Mouse (Mus musculus): ENCODE data around the gene Opcml. TPM values are rescaled to one million over a fixed set of nuclear protein-coding genes. Genes with fewer than 3 reads are reported as not detected.

Opcml gene
- polyA plus RNA-seq, 1 experiment from 2014 or later, result 9.4 TPM

DNA sequence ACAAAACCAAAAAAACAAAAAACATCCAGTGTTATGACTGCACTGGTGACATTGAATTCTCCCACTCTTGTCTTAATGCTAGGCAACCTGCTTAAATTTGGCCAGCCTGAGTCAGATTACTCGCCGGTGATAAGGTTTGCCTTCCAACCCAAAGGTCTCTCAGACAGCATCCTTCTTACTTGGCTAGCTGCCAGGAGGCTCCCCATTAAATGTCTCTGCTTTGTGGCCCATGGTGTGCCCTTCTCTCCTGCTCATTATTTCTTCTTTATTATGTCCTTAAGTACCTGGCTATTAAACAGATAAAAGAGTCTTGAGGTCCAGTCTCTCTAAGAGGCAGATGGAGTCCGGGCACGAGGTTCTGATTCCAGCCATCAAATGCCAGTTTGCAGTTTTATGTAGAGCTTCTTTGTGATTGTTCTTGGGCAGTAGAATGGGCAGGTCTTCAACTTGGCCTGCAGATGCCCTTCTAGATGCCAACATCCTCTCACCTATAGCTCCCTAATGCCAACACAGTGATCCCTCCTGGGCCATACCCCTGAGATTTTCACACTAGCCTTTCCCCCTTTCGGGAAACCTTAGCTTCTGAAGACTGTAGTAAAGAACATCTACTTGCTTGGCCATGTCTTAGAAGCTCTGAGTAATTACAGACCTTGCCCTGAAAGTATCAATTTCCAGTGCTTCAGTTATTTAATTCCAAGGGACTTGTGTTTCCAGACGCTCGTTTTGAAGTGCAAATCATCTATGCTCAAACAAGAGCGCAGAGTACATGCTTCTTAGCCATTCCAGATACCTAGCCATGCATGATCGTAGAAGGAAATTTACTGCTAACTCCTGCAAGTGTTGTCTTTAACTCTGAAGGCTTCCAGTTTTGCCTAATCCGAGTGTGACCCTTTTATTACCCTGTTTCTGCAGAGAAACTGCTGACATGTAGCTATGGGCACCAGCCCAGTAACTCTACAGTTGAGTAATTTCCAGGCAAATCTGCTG lies 986.2 kb downstream of the Opcml start:
- Histone ChIP-seq H3K4me1 (ENCODE audit: insufficient read depth) (no peaks in the 10 kb centered on the region), H3K9me3 (ENCODE audit: low read depth, low read length) (no peaks in the 10 kb centered on the region), H3K27me3 (ENCODE audit: insufficient read depth, low read length) (no peaks in the 10 kb centered on the region), H3K36me3 (ENCODE audit: insufficient read depth) (no peaks in the 10 kb centered on the region), H3K4me3 (ENCODE audit: low read depth, low read length) (no peak overlapping the region), H3K4me2 (no peak overlapping the region), H3K9ac (no peak overlapping the region), H3K27ac (ENCODE audit: low read depth) (no peak overlapping the region)
- no peak for DNase-seq
- 77% methylated on average over 10 of the region's 10 CpGs for WGBS
- no peak for ATAC-seq (ENCODE audit: insufficient read depth)
- TF ChIP-seq CTCF (IDR thresholded peaks at IDR 0.05; ENCODE audit: low read depth), result no peak

DNA sequence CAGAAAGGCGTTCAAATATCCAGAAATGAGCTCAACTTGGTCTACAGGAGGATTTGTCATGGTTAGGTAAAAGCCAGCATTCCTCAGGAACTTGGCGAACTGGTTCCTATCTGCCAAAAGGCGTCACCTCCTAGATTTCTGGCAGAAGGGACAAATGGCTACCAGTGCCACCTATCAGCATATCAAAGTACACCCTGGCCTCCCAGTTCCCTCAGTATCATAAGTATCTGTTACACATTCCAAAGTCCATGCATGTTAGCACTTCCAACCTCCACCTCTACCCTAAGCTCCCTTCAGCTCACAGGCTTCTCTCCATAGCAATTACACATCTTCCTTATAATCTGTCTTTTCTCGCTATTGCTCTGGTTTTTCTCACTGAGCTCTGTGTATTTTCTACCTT lies 993.3 kb downstream of the Opcml start:
- H3K4me3 ChIP-seq (ENCODE audit: low read depth, low read length), result no peak overlapping the region
- ATAC-seq (ENCODE audit: insufficient read depth), result no peak
- 36% methylated on average over 4 of the region's 4 CpGs for WGBS
- TF ChIP-seq CTCF (IDR thresholded peaks at IDR 0.05; ENCODE audit: low read depth), result no peak
- H3K27ac ChIP-seq (ENCODE audit: low read depth), result no peak overlapping the region
- no peaks in the 10 kb centered on the region for H3K36me3 ChIP-seq (ENCODE audit: insufficient read depth)
- DNase-seq, result peak; percentile 13
- H3K4me1 ChIP-seq (ENCODE audit: insufficient read depth), result no peaks in the 10 kb centered on the region
- H3K27me3 ChIP-seq (ENCODE audit: insufficient read depth, low read length), result no peaks in the 10 kb centered on the region
- no peaks in the 10 kb centered on the region for H3K9me3 ChIP-seq (ENCODE audit: low read depth, low read length)
- no peak overlapping the region for H3K4me2 ChIP-seq
- no peak overlapping the region for H3K9ac ChIP-seq

DNA sequence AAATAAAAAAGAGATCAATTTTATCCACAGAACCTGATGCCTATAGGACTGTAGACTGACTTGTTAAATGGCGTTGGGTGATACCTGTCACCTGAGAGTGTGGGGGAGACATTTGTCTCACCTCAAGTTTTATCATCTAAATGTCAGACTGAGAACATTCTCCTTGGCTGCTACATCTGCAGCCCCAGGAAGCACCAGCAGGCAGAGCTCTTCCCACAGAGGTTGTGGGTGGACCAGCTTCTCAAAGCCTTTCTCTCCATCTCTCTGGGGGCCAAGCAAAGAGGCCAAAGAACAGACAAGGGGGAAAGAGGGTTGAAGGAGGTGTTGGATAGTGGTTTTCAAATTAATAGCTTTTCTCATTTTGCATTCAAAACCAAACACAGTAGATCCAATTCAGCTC lies 998.9 kb downstream of the Opcml start:
- Histone ChIP-seq H3K27me3 (ENCODE audit: insufficient read depth, low read length) (no peaks in the 10 kb centered on the region), H3K4me1 (ENCODE audit: insufficient read depth) (no peaks in the 10 kb centered on the region), H3K4me3 (ENCODE audit: low read depth, low read length) (no peak overlapping the region), H3K4me2 (no peak overlapping the region), H3K27ac (ENCODE audit: low read depth) (no peak overlapping the region), H3K9me3 (ENCODE audit: low read depth, low read length) (no peaks in the 10 kb centered on the region), H3K36me3 (ENCODE audit: insufficient read depth) (no peaks in the 10 kb centered on the region), H3K9ac (no peak overlapping the region)
- WGBS, result 64% methylated on average over 1 of the region's 1 CpGs
- no peak for TF ChIP-seq CTCF (IDR thresholded peaks at IDR 0.05; ENCODE audit: low read depth)
- ATAC-seq (ENCODE audit: insufficient read depth) (no peak), DNase-seq (no peak)

DNA sequence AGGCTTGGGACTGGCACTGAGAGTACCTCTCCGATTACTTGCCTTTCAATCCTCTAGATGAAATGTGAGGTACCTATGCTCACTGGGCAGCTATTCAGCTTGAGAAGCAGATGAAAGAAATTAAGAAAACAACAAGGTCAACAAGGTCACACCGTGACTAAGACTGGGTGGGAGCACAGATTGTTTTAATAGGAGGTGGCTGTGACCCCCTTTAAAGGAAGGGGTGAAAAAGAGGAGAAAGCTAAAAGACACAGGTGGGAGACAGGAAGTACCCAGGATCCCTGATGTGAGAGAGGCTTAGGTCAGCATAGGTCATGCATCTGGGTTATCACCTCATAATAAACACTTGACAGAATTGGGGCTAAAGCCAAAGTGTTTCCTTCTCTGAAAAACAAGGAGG lies 1009.5 kb downstream of the Opcml start:
- Histone ChIP-seq H3K9ac (no peak overlapping the region), H3K27ac (ENCODE audit: low read depth) (no peak overlapping the region), H3K4me3 (ENCODE audit: low read depth, low read length) (no peak overlapping the region), H3K27me3 (ENCODE audit: insufficient read depth, low read length) (no peaks in the 10 kb centered on the region), H3K36me3 (ENCODE audit: insufficient read depth) (no peaks in the 10 kb centered on the region), H3K4me1 (ENCODE audit: insufficient read depth) (no peaks in the 10 kb centered on the region), H3K9me3 (ENCODE audit: low read depth, low read length) (no peaks in the 10 kb centered on the region), H3K4me2 (no peak overlapping the region)
- TF ChIP-seq CTCF (IDR thresholded peaks at IDR 0.05; ENCODE audit: low read depth), result no peak
- DNase-seq, result no peak
- 6% methylated on average over 2 of the region's 2 CpGs for WGBS
- ATAC-seq (ENCODE audit: insufficient read depth), result no peak

DNA sequence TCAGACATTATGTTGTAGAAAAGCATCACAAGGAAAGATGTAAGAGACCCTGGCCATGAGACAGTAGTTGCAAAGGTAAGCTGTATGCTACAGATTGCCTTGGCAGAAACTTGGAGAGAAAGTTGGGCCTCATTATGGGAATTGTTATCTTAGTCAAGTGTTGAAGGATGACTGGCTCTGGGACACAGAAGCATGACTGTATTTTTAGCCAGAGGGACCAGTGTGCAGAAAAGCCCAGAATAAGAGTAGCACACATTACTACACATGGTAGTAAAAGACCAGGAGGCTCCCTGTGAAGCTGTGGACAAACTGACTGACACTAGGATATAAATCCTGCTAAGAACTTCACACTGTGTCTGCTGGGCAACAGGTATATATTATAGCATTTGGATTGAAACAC lies 1016.1 kb downstream of the Opcml start:
- Histone ChIP-seq H3K4me1 (ENCODE audit: insufficient read depth) (no peaks in the 10 kb centered on the region), H3K4me2 (no peak overlapping the region), H3K36me3 (ENCODE audit: insufficient read depth) (no peaks in the 10 kb centered on the region), H3K9ac (no peak overlapping the region), H3K27me3 (ENCODE audit: insufficient read depth, low read length) (no peaks in the 10 kb centered on the region), H3K9me3 (ENCODE audit: low read depth, low read length) (no peaks in the 10 kb centered on the region), H3K4me3 (ENCODE audit: low read depth, low read length) (no peak overlapping the region), H3K27ac (ENCODE audit: low read depth) (no peak overlapping the region)
- ATAC-seq (ENCODE audit: insufficient read depth) (no peak), DNase-seq (no peak)
- TF ChIP-seq CTCF (IDR thresholded peaks at IDR 0.05; ENCODE audit: low read depth), result no peak

DNA sequence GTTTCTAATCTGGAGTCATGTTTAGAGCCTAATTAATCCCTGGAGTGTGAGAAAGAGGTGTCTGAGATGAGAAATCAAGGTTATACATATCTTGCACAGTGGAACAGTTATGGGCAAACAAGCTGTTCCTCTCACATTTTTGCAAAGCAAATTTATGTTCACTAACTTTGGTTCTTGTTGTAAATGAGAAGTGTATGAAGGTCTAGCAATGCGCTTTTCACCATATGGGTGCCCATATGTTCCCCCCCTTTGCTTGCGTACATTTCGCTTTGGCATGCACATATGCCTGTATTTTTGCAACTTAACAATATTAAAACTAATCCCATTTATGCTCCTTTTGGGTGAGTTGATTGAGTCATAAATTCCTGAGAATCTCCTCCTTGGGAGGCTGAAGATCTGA lies 1031.5 kb downstream of the Opcml start:
- no peaks in the 10 kb centered on the region for H3K36me3 ChIP-seq (ENCODE audit: insufficient read depth)
- H3K27me3 ChIP-seq (ENCODE audit: insufficient read depth, low read length), result no peaks in the 10 kb centered on the region
- H3K4me3 ChIP-seq (ENCODE audit: low read depth, low read length), result no peak overlapping the region
- H3K4me2 ChIP-seq, result no peak overlapping the region
- no peak for DNase-seq
- H3K4me1 ChIP-seq (ENCODE audit: insufficient read depth), result no peaks in the 10 kb centered on the region
- H3K9me3 ChIP-seq (ENCODE audit: low read depth, low read length), result no peaks in the 10 kb centered on the region
- 97% methylated on average over 3 of the region's 3 CpGs for WGBS
- TF ChIP-seq CTCF (IDR thresholded peaks at IDR 0.05; ENCODE audit: low read depth), result no peak
- no peak overlapping the region for H3K27ac ChIP-seq (ENCODE audit: low read depth)
- no peak for ATAC-seq (ENCODE audit: insufficient read depth)
- H3K9ac ChIP-seq, result no peak overlapping the region

DNA sequence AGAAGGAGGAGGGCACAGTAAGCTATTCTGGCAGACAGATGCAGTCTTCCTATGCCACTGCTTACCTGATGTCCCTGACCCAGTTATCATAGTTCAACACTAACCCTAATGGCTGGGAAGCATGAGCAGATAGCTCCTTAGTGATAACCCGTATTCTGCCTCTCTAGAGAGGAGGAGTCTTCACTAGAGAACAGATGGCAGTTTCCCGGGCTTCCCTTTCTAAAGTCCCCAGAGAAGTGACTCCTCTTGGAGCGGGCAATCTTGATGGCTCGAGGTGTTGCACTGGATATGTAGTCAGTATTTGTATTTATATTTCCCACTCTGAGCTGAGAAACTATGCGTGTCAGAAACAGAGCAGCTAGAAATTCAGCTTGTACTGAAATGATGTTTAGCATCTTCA lies 1031.9 kb downstream of the Opcml start:
- TF ChIP-seq CTCF (IDR thresholded peaks at IDR 0.05; ENCODE audit: low read depth), result no peak
- no peak overlapping the region for H3K4me2 ChIP-seq
- H3K4me1 ChIP-seq (ENCODE audit: insufficient read depth), result no peaks in the 10 kb centered on the region
- ATAC-seq (ENCODE audit: insufficient read depth), result no peak
- H3K9ac ChIP-seq, result no peak overlapping the region
- no peak for DNase-seq
- no peaks in the 10 kb centered on the region for H3K9me3 ChIP-seq (ENCODE audit: low read depth, low read length)
- H3K36me3 ChIP-seq (ENCODE audit: insufficient read depth), result no peaks in the 10 kb centered on the region
- no peaks in the 10 kb centered on the region for H3K27me3 ChIP-seq (ENCODE audit: insufficient read depth, low read length)
- WGBS, result 65% methylated on average over 5 of the region's 5 CpGs
- no peak overlapping the region for H3K27ac ChIP-seq (ENCODE audit: low read depth)
- H3K4me3 ChIP-seq (ENCODE audit: low read depth, low read length), result no peak overlapping the region

Data from lung, embryonic 14.5 days (tissue).